Mouse (Mus musculus): ENCODE measurements around the gene Khdrbs2. TPM values are rescaled to one million over a fixed set of nuclear protein-coding genes. Genes with fewer than 3 reads are reported as not detected.
A peak's percentile ranks its signal among the peaks of the same experiment; 100 is the strongest.

Gene Khdrbs2
- total RNA-seq (2021): 0.64 TPM in 1 of 2 replicates, not detected in the other
- long read RNA-seq, partial matches to known transcripts: 0 of 2 reads
- long read RNA-seq, other reads (novel, unspliced or antisense): 0 of 2 reads

DNA sequence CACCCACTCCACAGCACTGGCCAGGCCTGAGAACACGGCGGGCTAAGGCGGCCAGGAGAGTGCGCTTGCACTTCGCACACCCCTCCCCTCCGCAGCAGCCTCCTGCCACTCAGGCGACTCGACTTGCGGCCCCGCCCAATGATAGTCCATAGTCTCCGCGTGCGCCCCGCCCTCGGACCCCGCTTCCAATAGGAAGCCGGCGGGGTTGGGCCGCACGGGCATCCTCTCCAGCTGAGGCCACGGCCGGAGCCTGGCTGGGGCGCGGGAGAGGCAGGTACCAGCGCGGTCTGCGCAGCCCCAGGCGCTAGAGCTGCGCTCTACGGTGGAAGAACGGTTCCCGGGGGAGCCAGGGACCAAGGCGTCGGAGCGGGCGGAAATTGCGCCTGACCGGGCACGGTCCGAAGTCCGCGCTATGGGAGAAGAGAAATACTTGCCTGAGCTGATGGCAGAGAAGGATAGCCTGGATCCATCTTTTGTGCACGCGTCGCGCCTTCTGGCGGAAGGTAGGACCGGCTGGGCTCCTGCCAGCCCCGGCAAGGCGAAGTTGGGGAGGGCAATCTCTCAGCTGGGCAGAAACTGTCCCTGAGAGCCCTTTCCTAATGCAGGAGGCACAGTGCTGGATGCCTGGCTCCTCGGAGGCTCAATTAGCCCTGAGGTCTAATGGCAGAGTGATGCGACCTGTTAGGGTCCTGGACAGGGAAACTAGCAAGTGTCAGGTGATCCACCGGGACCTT, at the start of gene Khdrbs2:
Gene Khdrbs2 (plus strand): TSS at position 209 of the 734 bp plus-strand sequence.
- peak; percentile 75 for DNase-seq

DNA sequence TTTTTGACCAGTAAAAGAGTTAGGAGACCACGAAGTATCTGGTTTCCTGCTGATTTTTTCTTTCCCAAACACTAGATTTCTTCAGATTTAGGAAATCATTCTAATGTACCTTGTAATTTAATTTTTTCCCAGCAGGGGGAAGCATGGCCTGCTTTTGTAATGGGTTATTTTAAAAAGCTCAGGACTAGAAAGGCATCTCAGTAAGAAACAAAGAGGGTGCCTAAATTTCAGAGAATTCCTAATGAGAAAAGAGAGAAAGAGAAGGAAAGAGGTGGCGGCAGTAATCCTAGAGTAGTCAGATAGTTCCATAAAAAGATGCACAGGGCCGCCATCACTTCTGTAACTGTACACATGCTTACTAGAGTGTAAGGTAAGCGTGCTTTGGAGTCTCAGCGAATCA, 2.1 kb downstream of the Khdrbs2 start:
- no peak for DNase-seq

DNA sequence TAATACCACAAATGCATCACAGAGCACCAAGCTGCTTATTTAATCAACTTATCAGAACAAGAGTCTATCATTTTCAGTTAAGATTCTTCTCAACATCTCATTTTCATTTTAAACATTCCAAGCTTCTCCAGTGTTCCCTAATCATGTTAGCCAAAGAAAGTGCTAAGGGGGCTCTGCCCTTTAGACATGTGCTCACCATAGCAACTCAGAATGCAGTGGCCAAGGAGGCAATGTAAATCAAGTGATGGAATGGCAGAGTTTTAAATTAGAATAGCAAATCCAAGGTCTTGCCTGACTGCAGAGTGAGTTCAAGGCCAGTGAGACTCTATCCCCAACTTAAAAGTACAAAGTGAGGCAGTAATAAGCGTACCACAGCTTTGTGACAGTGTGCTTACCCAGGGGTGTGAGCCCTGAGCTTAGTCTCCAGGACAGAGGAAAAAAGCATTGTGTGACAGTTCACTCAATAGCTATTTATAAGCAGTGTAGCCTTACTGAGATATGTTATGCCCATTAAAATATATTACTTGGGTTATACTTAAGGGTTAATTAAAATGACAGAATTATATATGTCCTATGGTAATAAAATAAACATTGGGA, 27.2 kb downstream of the Khdrbs2 start:
- DNase-seq: no peak

DNA sequence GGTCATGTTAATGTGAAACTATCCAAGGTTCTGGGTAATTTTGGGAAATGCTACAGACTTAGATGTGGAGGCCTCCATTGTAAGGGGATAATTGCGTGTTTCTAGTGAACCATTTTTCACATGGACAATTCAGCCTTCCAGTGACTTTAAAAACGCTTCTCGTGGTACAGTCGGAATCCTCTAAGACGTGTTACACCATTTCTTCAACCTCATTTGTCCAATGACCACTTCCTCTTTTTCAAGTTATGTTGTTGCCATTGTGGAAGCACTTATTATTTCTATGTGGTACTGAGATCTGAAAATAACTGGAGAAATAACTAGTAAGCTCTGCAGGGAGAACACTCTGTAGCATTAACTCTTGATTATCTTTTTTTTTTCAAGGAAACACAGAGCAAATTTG, 75.9 kb downstream of the Khdrbs2 start:
- no peak for DNase-seq

DNA sequence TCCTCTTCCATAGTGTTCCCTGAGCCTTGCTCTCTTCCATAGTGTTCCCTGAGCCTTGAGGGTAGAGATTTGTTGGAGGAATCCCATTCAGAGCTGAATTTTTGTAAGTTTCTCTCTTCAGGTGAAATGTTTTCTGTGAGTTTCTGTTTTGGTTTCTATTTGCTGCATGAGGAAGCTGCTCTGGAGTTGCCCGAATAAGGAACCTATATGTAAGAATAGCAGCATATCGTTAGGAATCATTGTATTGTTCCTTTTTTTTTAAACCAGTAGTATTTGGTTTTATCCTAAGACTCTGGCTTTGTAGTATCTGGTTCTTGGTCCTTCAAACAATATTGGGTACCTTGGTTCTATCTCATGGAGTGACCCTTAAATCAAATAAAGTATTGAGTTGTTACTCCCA, 77.1 kb downstream of the Khdrbs2 start:
- no peak for DNase-seq

DNA sequence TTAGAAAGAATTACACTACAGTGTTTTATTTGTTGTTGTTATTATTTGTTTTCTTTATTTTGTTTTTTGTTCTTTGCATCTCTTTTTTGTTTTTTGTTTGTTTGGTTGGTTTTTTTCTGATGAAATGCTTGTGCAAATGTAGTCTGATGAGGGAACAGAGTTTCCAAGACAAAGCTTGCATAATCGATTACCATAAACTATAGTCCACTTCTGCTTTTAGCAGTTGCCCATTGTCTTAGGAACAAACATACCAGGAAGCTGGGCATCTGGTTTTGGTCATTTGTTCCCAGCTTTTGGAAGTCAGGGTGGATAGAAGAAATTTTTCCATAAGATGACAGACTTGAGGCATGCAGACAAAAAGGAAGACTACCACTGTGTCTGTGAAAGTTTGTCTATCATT, 77.8 kb downstream of the Khdrbs2 start:
- no peak for DNase-seq

DNA sequence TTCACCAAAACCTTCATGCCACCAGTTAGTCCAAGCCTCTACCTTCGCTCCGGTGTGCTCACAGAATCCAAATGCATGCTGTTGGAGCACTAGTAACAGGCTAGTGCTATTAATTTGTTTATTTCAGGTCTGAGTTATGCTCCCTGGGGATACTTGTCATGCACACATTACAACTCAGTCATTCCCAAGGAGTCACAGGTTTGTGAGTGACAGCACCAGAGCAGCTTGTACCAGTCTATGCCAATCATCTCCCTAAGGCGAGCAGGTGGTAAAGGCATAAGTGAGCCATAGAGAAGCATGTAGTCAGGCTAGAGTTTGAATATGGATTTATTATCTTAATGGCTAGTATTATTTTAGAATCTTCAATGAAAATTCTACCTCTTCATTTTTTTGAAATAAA, 86.4 kb downstream of the Khdrbs2 start:
- no peak for DNase-seq

DNA sequence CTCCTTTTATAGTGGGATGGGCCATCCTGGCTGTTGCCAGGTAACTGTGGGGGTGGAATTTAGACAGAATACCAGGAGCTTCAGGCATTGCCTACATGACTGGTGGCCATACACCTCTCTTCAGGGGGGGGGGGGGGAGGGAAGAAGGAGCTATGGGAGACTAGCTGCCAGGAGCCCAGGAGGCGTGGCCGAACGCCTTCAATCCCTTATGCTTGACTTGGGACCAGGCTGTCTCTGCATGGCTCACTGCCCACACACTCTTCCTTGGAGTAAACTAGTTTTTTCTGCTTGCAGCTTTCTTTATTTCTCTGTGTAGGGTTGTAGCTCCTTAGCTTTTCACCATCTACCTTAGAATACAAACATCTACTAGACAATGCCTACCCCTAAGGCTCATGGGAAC, 98.0 kb downstream of the Khdrbs2 start:
- no peak for DNase-seq

DNA sequence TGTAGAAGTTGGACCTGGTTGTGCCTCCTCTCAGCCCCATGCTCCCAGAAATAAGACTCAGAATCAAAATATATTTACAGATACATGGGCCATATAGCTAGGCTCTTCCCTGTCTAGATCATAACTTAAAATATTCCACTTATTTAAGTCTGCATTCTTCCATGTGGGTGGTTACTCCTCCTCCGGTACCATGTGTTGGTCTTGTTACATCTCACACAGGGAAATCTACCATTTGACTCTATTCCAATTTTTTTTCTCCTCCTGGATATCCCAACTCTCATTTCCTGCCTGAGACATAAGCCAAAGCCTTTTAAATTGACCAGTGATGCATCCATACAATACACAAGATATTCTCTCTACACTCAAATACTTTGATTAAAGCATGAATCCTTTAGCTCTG, 122.2 kb downstream of the Khdrbs2 start:
- DNase-seq: no peak

DNA sequence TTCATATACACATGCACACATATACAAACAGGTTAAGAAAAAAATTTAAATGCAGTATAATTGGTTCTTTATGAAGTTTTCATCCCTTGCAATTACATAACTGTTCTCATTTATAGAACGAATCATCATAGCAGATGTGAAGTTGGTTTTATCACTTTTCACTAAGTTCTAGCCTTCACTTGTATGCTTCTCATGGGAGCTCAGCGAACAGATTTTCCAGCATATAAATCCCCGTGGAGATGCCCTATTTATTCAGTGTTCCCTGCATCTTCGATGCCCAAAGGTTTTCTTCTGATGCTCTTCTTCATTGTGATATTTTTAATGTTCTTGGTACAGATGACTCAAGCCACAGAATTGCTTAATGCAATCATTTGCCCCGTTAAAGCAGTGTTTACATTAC, 128.9 kb downstream of the Khdrbs2 start:
- no peak for DNase-seq

DNA sequence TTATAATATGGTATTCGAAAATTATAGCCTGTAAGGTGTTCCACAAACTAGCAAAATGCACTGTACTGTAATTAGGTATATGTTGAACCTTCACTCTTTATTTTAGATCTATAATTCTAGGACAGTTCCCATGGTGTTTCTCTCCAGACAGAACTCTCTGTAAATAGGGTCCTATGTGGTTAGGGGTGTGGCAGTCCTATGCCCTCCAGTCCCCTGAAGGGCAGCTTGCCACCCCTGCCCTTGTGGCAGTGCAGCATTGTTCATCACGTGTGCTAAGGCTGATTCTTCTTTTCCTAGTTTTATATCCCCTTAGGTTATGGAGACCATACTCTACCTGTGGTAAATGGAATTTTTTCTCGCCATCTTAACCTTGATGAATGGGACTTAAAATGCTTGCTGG, 136.6 kb downstream of the Khdrbs2 start:
- DNase-seq: no peak

DNA sequence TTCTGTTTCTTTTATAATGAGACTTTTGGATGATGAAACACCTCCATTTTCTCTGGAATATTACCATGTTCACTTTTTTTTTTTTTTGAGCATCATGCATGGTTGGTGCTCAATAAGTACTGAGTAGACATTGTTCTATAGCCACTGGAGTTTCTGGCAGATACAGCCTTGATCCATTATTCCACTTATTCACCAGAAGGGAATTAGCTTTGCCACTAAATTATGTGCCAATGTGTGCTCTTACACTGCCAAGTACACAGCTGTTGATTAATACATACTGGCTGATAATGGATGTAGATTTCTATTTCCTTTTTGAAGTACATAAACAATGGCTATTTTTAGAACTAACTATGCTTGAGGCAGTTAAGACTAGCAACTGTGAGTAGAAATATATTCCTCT, 137.1 kb downstream of the Khdrbs2 start:
- DNase-seq: no peak

DNA sequence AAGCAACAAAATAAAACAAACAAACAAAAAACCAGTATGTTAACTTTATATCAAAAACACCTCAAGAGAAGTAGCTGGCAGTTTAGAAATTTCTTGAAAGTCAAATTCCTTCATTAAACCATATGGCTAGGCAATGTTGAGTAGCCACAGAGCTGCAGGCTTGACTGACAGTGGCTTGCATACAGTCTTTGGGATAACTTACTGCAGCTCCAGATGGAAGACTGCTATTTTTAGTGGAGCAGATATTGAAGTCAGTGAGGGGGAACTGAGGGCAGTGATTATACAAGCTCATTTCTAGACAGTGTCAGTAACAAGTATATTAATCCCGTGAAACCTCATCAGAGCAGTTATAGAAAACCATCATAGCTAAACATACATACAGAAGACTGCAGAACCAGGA, 166.6 kb downstream of the Khdrbs2 start:
- DNase-seq: no peak

DNA sequence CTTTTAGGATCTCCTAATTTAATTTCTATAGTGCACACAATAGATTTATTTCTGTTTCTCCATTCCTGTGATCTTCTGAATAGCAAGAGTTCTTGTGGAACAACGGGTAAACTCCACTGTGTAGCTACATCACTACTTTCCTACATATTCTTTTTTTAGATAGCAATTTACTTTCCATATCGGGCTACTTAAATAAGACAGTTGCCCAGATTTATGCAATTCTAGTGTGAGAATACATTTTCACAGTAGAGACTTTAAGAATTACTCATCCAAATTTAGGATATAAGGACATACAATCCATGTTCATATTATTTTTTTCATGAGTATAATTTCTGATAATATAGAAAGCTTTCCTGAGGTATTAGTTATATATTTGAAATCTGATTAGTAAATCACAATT, 175.0 kb downstream of the Khdrbs2 start:
- DNase-seq: no peak

DNA sequence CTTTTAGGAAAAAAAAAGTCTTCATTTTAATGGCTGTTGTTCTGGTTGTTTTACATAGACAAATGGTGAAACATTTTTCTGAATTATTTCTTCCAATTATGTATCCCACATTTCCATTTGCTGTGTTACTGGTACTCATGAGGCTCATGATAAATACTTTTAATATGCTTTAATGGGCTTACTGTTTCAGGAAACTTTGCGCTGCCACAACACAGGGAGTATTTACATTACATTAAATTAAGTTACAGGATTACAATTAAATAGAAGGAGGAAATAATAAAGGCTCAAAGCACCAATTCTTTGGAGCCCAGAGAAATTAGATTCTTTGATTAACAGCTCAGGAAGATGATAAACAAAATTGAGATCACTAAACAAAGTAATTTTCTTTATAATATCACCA, 179.6 kb downstream of the Khdrbs2 start:
- DNase-seq: no peak

DNA sequence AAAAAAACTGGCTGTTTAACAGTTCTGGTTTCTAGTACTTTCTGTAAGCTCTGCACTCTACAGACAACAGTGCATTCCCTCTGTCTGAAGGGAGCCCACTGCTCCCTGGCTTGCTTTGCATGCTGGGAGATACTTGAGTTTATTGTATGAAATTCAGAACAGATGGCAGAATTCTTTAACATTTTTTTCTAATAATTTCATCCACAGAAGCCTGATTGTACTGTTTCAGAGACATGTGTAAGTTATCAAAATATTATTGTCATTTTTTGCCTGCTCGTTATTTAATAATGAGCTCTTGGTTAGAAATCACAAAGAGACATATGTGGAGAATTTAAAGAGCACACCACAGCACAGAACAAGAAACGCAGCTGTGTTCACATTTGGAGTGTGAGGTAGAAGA, 191.0 kb downstream of the Khdrbs2 start:
- DNase-seq: no peak

DNA sequence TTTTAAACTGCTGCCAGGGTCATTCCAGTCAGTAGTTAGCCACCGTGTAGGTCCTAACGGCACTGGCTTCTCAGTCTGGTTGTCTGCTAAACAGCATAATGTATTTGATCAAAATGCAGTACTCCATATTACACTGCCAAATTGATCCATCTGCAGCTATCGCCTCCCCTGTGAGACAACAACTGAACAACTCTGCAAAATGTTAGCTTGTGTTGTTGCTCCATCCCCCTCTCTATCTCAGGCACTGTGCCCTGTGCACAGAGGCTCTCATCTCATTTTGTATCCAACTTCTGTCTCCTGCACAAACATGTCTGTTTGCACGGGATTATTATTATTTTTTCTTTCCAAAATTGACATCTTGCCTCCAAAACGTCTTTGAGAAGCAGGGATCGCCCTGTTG, 225.0 kb downstream of the Khdrbs2 start:
- DNase-seq: no peak

DNA sequence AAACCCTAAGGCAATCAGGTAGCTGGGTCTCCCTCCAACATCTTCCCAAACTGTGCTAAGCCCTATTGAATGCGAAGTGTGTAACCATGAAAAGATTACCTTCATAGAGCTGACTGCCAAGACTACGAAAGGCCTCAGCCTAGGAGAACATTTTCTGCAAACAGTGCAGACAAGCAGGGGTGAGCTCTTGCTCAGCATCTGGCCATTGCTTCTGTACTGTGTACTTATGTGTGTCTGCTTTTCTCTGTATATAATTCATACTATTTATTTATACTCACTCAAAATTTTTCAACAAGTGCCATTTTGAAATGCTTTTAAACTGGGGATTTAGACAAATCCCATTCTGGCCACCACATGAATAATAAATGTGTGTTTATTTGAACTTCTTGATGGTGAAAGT, 235.1 kb downstream of the Khdrbs2 start:
- DNase-seq: no peak

DNA sequence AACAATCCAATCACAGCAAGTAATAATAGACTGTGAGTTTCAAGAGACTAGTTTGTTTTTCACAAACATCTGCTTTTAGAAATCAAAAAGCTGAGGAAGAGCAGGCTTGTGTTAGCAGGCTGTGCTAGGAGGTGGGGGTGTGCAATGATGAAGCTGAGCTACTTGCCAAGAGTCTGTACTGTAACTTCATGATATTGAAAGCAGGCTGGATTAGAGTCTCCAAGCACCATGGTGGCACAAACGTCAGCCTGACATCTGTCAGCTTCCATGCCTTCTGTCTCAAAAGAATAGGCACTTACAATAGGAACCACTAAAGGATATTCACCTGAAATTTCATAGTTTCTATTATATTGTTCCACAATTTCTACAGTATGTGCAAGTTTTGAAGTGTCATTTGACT, 255.9 kb downstream of the Khdrbs2 start:
- no peak for DNase-seq

DNA sequence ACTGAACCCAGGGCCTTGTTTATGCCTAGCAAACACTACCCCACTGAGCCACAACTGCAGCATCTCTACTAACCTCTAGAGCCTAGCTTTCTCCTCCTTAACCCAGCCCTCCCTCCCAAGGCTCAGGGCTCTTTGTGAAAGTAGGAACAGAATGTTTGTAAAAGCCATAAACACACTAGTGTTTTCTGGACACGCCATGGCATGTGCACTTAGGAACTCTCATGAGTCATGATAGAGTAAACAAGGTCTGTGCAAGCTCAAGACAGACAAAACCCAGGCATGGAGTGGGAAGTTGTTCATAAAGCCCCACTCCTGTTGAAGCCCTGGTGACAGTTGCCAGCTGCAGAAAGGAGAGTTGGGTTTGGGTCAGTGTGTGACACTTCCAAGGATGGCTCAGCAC, 257.0 kb downstream of the Khdrbs2 start:
- no peak for DNase-seq

DNA sequence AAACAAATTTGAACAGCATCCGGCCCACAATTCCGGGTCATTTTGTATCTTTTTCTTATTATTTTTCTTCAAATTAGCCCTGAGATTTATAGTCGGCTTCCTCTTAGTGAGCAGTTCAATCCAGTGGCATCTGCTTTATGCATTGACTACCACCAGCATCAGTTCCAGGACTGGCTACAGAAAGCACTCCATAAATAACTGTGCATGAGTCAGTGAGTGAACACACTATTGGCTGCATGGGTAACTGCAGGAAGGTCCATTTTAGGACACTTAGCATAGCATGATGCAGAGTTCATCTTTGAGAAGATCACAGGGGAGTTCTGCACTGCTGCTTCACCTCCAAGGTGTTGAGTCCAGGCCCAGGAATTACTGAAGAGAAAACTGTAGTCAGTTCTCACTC, 258.0 kb downstream of the Khdrbs2 start:
- no peak for DNase-seq

DNA sequence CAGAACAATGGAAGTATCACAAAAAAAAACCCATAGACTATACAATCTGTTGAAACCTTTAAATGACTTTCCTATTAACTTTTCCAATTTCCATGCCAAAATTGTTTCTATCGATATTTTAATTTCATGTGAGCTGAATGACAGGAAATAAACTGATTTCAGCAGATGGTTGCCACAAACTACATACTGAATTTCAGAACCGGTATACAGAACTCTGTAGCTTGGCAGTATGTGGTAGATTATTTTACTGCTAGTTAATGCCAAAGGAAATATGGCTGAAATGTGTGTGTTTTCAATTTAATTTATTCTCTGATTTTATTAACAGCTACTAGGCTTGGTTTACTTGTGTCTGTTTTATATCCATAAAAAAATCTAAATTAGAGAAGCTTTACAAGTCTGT, 260.6 kb downstream of the Khdrbs2 start:
- DNase-seq: no peak

DNA sequence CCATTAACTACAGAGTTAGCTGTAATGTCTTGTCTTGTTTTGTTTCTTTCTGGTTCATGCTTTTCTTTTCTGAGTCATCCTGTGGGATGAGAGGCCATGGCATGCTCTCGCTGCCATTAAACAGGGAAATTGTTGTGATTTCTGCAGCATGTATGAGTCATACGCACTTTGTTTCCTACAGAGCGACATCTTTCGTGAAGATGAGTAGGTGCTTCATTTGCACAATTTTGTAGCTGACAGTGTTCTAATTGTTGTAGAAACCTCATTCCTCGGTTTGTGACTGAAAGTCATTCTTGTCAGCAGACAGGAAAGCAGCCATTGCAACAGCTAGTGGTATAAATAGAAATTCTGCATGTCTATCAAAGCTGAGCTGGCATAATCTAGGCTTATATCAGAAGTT, 271.4 kb downstream of the Khdrbs2 start:
- DNase-seq: no peak

DNA sequence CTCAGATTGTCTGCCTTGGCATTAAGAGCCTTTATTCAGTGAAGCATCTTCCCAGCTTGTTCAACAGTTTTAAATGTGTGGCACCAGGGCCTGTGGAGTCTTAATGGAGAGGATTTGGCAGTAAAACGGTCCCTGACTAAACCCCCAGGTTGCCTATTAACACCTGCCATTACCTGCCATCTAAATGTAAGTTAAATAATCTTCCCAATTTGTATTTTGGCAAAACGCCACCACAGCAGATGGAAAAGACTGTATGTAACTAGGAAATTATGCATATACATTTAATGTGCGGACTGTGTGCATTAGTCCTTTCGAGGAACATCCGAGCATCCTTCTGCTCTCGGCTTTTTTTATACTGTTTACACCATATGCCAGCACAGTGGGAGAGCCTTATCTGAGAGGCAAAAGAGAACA, 290.6 kb downstream of the Khdrbs2 start:
- no peak for DNase-seq

Data from adrenal gland, postnatal 25 days (tissue).